In genomic region chr10:125264938-125265337, GRCm38 (mm10) we compare ENCODE assay signal across 9 mouse cellular contexts.
DNase-seq lines count a peak whose midpoint lies in the region; ATAC-seq lines count a peak whose summit lies in the region.
"Had no signal": no experiment of that assay in that cellular context is flagged by ENCODE, and none has a peak within 500 bp of the region (broad histone marks: within the 10 kb centered on the region; RNA-seq: fewer than 3 reads in every experiment).

No protein-coding gene starts in this region.

- no peak overlapping the region for H3K27ac ChIP-seq in heart, embryonic 16.5 days (ENCODE audit: low read length)
- no peak overlapping the region for H3K27ac ChIP-seq in lung, embryonic 15.5 days
- H3K27ac ChIP-seq: neural tube, embryonic 13.5 days had no signal

- H3K4me3 ChIP-seq in heart, embryonic 16.5 days (ENCODE audit: low read length) = no peak overlapping the region
- H3K4me3 ChIP-seq in lung, embryonic 15.5 days = no peak overlapping the region
- H3K4me3 ChIP-seq: erythroblast, embryonic 14.5 days; neural tube, embryonic 13.5 days had no signal

- no peak overlapping the region for H3K4me2 ChIP-seq in heart, embryonic 16.5 days (ENCODE audit: low read depth, low read length)
- no peak overlapping the region for H3K4me2 ChIP-seq in lung, embryonic 15.5 days
- H3K4me2 ChIP-seq: neural tube, embryonic 13.5 days had no signal

- DNase-seq in ES-CJ7 (ENCODE audit: low read depth, low spot score) = peak; percentile 55
- peak; percentile 24 for DNase-seq in adrenal gland, adult 8-10 months
- DNase-seq in embryo, embryonic 9.5 days (ENCODE audit: extremely low spot score) = peak; percentile 43
- DNase-seq in layer of hippocampus, adult 11-12 months (ENCODE audit: low spot score) = peak; percentile 70
- DNase-seq in right cerebral cortex, postnatal 36 days (ENCODE audit: low spot score in 2 of 2) = peak; percentile 32 to 47

- no peak overlapping the region for H3K9ac ChIP-seq in heart, embryonic 16.5 days (ENCODE audit: low read length)
- no peak overlapping the region for H3K9ac ChIP-seq in lung, embryonic 15.5 days
- H3K9ac ChIP-seq: neural tube, embryonic 13.5 days had no signal

- H3K4me1 ChIP-seq in heart, embryonic 16.5 days (ENCODE audit: control insufficient read depth, insufficient read depth, low read length) = peaks cover 16% of the 10 kb centered on the region
- H3K4me1 ChIP-seq in lung, embryonic 15.5 days = no peaks in the 10 kb centered on the region

- H3K36me3 ChIP-seq in heart, embryonic 16.5 days (ENCODE audit: control insufficient read depth, insufficient read depth) = no peaks in the 10 kb centered on the region
- H3K36me3 ChIP-seq in lung, embryonic 15.5 days = no peaks in the 10 kb centered on the region
- H3K36me3 ChIP-seq: neural tube, embryonic 13.5 days had no signal

- WGBS in heart, embryonic 16.5 days = 47% methylated on average over 4 of the region's 4 CpGs
- 49% methylated on average over 4 of the region's 4 CpGs for WGBS in lung, embryonic 15.5 days

- ATAC-seq in heart, embryonic 16.5 days (replicated peaks; ENCODE audit: extremely low read depth, insufficient read depth, low FRiP score) = peak; percentile 75
- peak; percentile 74; the same call in 1 of the 2 replicates for ATAC-seq in lung, embryonic 15.5 days (ENCODE audit: borderline replicate concordance, extremely low read depth, low FRiP score, low TSS enrichment)

- H3K27me3 ChIP-seq in heart, embryonic 16.5 days (ENCODE audit: control insufficient read depth, insufficient read depth, low read length) = no peaks in the 10 kb centered on the region
- H3K27me3 ChIP-seq in lung, embryonic 15.5 days = no peaks in the 10 kb centered on the region
- H3K27me3 ChIP-seq: neural tube, embryonic 13.5 days had no signal

- H3K9me3 ChIP-seq in heart, embryonic 16.5 days (replicated peaks; ENCODE audit: control insufficient read depth, low read length) = no peaks in the 10 kb centered on the region
- H3K9me3 ChIP-seq in lung, embryonic 15.5 days = no peaks in the 10 kb centered on the region
- H3K9me3 ChIP-seq: neural tube, embryonic 13.5 days had no signal
